Mouse (Mus musculus): ENCODE measurements around the gene Ccdc70.
"Not testable (repeated sequence)": the region's sequence is repeated elsewhere in the genome, so short reads cannot be mapped to it uniquely, and the experiment has no call there.

Ccdc70 gene

DNA sequence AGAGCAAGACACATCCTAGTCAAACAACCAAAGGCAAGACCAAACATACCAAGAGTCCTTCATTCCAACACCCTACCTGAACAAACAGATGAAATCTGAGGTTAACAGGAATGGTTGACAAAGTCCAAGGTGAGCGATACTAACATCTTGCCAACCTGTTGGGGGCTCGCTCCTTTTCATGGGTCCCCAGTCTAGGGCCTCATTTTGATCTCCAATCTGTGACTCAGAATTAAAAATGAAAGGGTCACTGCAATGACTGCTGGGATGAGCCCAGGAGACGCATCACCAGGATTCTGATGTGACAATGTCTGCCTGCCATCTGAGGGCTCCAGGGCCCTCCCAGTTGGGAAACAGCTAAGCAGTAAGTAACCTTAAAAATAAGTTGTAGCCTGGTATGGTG, at the start of gene Ccdc70:
TSS of gene Ccdc70 (plus strand) at position 301 of the 400 bp plus-strand sequence.
- DNase-seq (ENCODE audit: low read depth): no peak

GRCm38 (mm10) chr8:21930754-21931153, 38.8 kb upstream of the Ccdc70 start:
- DNase-seq (ENCODE audit: low read depth): not testable (repeated sequence)

DNA sequence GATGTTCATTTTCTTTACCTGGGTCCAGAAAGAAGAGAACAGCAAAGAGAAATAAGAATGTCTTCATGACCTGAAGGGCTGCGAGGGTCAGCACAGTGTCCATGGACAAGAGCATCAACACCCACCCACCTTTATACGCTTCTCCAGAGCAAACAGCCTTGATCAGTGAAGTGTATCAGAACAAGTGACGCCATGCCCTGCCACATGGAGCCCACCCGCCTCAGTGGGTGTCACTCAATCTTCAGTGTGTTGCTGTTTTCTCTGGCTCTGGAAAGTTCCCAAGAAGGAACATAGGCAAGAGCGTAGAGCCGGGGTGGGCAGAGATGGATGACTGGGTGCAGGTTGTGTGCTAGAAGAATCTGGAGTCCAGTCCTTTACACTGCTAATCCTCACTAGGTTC, 37.0 kb upstream of the Ccdc70 start, which contains the start of gene Defb15:
TSS of gene Defb15 (minus strand) at position 101 of the 400 bp plus-strand sequence.
- no peak for DNase-seq (ENCODE audit: low read depth)

DNA sequence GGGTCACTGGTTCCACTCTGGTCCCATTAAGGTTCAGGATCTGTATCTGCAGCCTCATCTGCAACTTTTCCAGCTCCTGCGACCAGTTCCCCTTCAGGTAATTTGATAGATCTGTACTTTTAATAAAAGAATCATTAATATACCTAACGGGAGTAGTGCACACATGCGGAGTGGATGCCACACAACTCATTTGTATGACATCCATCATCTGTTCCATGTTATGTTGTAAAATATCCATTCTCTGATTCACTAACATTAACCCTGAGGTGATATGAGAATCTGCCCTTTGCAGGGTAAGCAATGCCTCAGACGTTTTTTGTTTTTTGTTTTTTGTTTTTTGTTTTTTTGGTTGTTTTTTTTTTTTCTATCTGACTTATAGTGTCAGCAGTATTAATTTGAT, 31.5 kb upstream of the Ccdc70 start, which contains the start of gene Defb35:
TSS of gene Defb35 (plus strand) at position 301 of the 400 bp plus-strand sequence.
- not testable (repeated sequence) for DNase-seq (ENCODE audit: low read depth)

- DNase-seq (ENCODE audit: low read depth): no peak
These were observed 23.1 kb upstream of the Ccdc70 start, which contains the start of gene Defb13 for GRCm38 (mm10) chr8:21946462-21946861. Gene Defb13, plus strand, starts transcription at chr8:21946762.

- no peak for DNase-seq (ENCODE audit: low read depth)
These were observed 22.1 kb upstream of the Ccdc70 start for GRCm38 (mm10) chr8:21947311-21948017.

DNA sequence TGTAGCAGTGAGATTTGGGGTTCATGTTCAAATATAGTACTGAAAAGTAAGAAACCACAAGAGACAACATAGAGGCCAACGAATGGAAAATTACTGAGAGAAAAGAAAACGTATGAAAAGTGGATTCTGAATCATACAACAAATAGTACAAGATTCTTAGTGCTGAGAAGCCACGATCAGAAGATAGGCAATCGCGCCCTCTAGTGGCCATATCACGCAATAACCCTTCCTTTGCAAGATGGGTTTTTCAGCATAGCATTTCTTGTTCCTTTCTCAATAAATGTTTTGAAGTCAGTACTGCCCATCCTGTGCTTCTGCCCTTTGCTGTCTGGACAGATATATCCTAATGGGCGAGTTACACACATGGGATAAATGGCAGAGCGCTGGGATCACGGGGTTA, 14.3 kb upstream of the Ccdc70 start:
- peak; percentile 24 for DNase-seq (ENCODE audit: low read depth)

DNA sequence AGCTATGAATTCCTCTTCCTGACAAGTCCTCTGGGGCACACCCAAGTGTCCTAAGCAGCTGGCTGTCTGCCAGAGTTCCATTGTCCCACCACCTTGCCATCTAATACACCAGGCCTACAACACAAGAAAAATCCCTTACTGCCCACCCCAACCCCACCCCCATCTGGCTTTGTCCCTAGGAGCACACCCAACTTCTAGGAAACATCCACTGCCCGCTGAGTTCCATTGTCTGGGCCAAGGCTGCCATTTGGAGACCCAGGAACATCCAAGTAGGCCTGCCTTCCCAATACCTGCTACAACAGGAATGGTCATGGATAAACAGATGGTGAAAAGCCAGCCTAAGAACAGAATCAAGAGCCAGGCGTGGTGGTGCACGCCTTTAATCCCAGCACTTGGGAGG, 13.2 kb upstream of the Ccdc70 start:
- no peak for DNase-seq (ENCODE audit: low read depth)

GRCm38 (mm10) chr8:21958414-21958813, 11.2 kb upstream of the Ccdc70 start, which contains the start of gene Fam90a1a:
Gene Fam90a1a, plus strand, starts transcription at chr8:21958714.
- DNase-seq (ENCODE audit: low read depth): no peak

GRCm38 (mm10) chr8:21966646-21967045, 2.9 kb upstream of the Ccdc70 start:
- DNase-seq (ENCODE audit: low read depth): no peak

- no peak for DNase-seq (ENCODE audit: low read depth)
These were observed 8.6 kb downstream of the Ccdc70 start for GRCm38 (mm10) chr8:21978193-21978592.

GRCm38 (mm10) chr8:21981664-21982337, 12.2 kb downstream of the Ccdc70 start:
- no peak for DNase-seq (ENCODE audit: low read depth)

GRCm38 (mm10) chr8:21992184-21992583, 22.6 kb downstream of the Ccdc70 start:
- no peak for DNase-seq (ENCODE audit: low read depth)

DNA sequence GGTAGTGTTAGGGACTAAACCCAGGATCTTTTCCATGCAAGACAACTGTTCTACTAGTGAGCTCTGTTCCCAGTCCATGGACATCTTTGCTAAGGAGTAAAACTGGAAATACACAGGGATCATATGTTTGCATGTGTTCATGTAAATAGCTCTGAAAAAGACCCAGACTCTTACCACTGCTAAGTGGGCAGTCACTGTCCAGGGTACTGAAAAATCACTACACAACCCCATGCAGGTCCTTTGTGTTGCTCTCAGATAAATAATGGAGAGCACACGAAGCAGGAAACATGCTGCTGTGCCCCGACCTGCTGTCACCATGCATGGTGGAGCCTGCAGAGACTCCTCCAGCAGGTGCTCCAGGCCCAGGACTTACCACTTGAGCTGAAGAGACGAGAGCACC, 25.6 kb downstream of the Ccdc70 start:
- DNase-seq (ENCODE audit: low read depth): peak; percentile 6

DNA sequence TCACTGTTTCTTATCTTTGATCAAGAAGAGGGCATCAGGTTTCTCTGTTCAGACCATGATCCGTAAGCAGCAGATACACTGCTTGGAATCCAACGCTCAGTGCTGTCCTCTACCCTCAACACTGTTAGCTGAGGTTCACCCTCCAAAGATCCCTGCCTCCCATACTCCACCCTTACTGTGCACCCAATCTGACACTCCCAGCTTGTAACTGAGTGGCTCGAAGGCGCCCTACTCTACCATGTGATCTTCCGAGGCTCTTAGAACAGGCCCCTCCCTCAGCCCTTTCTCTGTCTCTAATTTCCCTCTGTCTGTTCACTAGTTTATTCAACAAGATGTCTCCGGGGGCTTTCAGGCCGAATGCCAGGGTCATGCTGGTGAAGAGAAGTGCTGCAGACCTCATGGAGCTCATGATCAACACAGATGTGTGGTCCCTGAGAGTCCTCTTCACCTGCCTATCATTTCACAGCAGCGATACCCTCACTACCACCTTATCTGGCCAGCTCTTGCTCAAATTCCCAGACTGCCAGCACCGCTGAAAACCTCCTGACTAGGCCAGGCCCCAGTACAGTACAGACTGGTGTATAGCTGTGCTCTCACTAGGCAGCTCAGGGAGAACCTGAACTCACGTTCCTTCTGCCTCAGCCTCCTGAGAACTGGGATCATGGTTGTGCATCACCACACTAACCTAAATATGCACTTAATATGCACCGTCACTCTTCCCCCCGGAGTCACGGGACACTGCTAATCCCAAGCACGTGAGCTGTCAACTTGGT, 35.4 kb downstream of the Ccdc70 start:
- no peak for DNase-seq (ENCODE audit: low read depth)

- no peak for DNase-seq (ENCODE audit: low read depth)
These were observed 36.8 kb downstream of the Ccdc70 start for GRCm38 (mm10) chr8:22006423-22006822.

- DNase-seq (ENCODE audit: low read depth): no peak
These were observed 39.8 kb downstream of the Ccdc70 start for GRCm38 (mm10) chr8:22009403-22009802.

DNA sequence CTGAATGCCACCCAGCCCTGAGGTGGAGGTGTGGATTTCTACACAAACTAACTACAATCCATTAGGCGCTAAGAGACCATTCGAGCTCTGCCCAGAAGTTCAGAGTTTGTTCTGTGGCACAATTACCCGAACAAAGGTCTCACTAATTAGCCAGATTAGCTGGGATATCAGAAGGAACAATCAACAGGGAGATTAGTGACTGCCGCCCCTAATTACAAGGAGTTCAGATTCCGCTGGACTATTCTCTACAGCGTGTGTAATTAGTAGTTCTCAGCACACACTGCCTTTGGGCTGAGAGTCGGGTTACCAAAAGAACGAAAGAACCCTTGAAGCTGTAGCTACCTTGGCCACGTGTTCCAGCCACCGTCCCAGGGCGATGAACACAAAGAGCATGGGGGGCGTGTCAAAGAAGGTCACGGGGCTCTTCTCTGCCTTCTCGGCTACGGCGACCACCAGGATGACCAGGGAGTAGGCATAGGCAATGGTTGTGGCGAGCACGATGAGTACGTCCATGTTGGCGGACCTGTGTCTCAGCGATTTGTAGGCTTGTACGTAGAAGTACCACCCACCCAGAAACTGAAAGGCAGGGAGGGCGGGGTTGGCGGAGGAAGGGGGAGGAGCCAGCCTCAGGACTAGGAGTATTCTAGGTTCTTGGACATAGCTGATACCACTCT, 43.6 kb downstream of the Ccdc70 start:
- no peak for DNase-seq (ENCODE audit: low read depth)

DNA sequence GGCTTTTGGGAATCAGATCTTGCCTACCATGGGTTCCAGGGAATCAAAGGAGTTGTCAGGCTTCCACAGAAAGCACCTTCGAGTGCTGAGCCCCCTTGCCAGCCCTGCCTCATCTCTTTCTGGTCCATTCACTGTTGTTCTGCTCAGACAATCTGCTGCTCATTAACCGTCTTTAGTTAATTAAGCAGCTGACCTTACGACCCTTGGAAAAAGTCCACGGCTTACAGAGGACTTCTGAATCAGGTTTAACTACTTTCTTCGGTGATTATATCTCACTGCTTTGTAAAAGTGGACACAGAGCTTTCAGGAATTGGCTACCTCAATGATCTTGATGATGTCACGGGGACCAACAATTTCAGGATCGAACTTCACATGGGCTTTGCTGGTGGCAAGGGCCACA, 48.2 kb downstream of the Ccdc70 start:
- no peak for DNase-seq (ENCODE audit: low read depth)

DNA sequence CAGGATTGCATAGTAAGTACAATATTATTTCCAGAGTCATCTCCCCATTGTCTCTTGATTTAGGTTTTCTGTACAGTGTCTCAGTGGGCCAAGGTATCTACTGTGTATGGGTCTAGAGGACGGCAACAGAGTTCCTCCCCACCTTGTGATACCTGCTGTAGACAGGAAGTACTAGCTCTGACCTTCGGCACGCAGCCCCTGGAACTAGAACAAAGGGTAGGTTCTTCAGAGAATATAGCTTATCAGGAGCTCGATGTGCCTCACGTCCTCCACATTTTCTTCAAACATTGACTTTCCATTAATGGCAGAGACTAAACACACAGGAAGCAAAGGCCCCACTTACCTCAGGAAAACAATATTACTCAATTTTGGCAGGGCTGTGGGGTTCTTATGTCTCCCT, 49.9 kb downstream of the Ccdc70 start:
- no peak for DNase-seq (ENCODE audit: low read depth)

DNA sequence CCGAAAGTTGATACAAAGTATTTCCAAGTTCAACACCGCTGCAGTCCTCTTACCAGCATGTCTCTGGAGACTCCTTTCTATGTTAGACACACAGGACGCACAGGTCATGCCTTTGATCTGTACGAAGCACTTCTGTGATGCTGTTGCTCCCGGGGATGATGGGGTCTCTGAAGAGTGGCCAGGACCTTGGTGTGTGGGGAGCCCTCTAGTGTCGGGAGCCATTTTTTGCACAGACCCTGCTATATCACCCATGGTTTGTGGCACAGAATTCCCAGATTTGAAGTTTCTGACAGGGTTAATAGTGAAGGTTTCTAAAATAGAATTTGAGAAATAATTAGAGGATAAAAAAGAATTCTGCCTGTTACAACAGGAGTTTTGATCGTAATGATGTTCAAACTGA, 52.7 kb downstream of the Ccdc70 start:
- no peak for DNase-seq (ENCODE audit: low read depth)
